Mouse (Mus musculus): ENCODE data around the gene Rab15.

The Rab15 gene

DNA sequence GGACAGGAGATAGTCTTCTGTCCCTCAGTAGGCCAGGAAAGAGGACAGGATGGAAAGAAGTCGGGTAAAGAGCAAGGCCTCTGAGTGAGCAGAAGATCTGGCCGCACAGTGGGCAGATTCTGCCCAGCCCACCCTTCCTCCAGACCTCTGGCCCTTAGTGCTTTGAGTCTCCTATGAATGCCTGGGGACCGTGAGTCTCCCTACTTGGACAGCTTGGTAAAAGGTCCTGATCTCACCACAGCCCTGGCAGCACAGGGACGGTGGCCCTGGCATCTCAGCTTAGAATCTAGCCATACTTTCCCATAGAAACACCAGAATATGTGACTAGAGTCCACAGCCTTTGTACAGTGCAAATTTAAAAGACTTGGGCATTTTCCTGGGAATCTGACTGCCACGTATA is 42.8 kb downstream of the Rab15 start:
- in situ Hi-C loops (cut with MboI; ENCODE audit: low sequenced_read_pairs) = no loop called here

DNA sequence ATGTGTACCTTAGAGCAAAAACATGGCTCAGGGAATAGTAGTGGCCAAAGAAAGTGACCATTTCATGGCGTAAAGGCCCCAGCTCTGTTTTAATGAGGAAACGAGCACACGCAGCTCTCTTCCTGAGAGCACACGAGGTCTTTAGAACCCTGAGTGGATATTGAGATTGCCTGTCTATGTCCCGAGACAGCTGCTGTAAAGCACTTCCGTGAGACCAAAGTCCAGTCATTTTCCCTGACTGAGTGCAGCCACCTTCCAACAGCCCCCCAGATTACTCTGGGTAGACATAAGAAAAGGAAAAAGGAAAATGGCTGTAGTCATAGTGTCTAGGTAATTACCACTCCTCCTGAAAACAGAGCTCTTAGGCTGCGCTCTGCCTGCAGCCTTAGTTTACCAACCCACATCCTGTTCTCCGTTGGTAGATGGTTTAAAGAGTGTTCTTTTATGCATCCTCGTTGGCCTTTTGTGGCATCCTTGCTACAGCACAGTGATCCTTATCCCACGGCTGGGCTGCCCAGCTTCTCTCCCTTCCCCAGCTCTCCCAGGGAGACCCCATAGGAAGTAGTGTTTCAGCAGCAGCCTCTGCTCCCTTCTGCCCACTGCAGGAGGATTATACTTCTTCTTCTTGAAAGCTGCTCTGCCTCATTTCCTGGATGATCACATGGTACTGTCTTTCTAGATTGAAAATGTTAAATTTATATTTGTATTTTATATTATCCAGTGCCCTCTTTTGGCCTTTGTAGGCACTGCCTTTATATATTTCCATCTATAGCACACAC is 44.2 kb downstream of the Rab15 start:
- in situ Hi-C loops (cut with MboI; ENCODE audit: low sequenced_read_pairs) = no loop called here

DNA sequence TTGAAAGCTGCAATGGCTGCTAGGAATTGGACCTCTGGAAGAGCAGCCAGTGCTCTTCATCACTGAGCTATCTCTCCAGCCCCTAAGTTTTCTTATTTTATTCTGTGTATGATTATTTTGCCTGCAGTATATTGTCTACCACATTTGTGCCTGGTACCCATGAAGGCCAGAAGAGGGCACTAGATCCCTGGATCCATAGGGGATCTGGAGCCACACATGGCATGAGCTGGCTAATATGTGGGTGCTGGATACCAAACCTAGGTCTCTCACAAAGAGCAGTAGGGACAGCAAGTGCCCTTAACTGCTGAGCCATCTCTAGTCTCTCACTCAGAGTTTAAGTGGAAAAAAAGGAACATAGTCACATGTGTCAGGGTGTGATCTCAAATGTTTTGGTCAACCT is 44.9 kb downstream of the Rab15 start:
- in situ Hi-C loops (cut with MboI; ENCODE audit: low sequenced_read_pairs) = no loop called here

DNA sequence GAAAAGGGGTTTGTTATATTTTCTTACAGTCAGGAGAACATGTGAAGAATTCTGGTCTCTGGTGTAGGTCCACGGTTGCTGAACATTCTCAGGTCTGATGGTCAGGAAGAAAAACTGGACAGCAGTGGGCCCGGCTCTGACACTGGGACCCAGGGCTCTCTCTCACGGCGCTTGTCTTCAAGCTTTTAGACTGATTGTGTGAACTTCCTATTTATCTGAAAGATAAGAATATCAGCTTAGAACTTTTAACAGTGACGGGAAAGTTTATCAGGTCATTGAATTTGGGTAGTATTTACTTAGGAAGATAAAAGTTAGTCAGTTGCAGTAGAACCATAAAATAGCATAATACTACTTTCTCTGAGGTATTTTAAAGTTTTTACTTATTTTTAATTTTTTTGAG is 45.8 kb downstream of the Rab15 start:
- in situ Hi-C loops (cut with MboI; ENCODE audit: low sequenced_read_pairs) = no loop called here

DNA sequence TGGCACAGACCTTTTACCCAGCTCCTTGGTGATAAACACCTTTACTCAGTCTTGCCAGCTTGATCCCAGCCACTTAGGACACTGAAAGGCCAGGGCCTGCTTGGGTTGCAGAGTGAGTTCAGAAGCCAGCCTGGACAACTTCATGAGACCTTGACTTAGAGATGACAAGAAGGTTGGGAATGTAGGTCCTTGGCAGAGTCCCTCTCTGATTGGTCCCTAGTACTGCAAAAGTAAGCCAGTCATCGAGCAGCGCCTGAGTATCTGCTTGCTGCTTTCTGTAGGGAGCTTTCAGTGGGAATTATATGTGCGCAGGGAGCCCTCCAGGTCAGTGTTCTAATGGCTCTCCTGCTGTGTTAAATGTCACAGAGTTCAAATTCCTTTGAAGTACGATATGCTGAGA is 47.6 kb downstream of the Rab15 start:
- in situ Hi-C loops (cut with MboI; ENCODE audit: low sequenced_read_pairs) = no loop called here

DNA sequence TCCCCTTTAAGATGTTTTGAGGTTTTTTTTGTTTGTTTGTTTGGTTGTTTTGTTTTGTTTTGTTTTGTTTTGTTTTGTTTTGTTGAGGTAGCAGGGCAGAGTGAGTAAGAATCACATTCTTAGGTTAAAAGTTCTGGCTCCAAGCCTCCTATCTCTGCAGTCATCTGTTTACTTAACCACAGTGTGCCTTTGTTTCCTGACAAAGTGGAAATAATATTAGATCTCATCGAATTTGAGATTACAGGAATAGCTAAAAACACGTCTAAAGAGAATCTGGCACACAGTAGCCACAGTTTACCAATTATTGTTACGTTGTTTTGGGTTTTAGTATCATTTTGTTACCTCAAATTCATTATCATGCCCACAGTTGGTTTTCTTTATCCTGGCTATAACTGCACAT is 48.1 kb downstream of the Rab15 start:
- in situ Hi-C loops (cut with MboI; ENCODE audit: low sequenced_read_pairs) = no loop called here

DNA sequence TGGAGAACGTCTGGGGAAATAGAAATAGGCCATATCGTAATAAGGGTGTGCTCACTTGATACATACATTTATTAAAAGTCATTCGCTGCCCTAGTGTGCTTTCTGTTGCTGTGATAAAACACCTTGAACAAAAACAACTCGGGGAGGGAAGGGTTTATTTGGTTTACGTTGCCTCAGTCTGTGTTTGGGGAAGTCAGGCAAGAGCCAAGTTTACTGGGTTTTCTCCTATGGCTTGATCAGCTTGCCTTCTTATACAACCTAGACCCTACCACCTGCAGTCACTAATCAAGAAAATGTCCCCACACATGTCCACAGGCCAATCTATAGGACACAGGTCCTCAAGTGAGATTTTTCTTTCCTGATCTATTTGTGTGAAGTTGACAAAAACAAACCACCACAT is 51.2 kb downstream of the Rab15 start:
- in situ Hi-C loops (cut with MboI; ENCODE audit: low sequenced_read_pairs) = no loop called here

DNA sequence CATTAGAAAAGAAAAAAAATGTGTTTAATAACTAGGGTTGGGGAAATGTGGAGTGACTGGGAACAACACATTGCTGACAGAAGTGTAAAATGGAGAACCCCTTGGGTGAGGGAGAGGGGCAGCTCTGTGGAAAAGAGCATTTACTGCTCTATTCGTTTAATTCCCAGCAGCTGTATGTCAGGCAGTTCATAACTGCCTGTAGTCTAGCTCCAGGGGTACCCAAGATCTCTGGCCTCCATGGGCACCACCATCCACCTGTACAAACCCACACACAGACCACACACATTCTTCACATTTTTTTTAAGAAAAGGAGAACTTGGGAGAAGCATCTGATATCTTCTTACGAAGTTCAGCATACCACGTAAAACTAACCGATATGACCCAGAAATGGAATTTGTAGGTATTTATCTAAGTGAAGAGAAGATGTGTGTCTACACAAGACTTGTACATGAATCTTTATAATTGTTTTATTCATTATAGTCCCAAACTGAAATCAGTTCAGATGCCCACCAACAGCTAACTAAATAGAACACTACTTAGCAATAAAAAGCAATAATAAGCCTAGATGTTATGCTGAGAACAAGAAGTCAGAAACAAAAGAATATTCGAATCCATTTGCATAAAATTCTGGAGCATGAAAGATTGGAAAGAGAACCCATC is 51.7 kb downstream of the Rab15 start:
- in situ Hi-C loops (cut with MboI; ENCODE audit: low sequenced_read_pairs) = no loop called here

DNA sequence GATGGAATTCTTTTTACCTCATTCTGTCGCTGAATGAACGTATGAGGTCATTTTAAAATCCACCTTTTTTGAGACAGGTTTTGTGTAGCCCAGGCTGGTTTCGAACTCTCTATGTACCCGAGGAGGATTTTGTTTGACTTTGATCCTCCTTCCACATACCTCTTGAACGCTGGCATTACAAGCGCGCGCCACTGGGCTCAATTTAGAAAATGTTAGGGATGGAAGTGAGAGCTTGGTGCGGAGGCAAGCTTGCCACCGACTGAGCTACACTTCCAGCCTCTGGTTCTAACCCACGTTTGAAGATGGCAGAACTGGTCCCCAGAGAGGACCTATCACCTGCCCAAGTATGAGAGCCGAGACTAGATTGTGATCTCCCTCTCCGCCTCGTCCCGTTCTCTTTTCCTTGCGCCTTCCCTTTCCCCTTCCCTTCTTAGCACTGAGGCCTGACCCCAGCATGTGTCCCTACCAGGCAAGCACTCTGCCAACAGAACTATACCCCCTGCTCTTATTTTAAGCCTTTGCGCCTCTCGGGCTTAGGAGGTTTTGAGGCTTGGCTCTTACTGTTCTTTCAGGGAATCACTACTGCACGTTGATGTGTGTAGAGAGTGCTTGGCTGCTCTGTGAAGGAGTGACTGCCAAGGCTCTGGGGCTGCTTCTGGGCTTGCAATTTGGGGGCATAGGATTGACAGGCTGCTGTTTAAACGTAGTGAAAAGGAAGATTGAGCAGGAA is 56.6 kb downstream of the Rab15 start:
- in situ Hi-C loops (cut with MboI; ENCODE audit: low sequenced_read_pairs) = no loop called here

DNA sequence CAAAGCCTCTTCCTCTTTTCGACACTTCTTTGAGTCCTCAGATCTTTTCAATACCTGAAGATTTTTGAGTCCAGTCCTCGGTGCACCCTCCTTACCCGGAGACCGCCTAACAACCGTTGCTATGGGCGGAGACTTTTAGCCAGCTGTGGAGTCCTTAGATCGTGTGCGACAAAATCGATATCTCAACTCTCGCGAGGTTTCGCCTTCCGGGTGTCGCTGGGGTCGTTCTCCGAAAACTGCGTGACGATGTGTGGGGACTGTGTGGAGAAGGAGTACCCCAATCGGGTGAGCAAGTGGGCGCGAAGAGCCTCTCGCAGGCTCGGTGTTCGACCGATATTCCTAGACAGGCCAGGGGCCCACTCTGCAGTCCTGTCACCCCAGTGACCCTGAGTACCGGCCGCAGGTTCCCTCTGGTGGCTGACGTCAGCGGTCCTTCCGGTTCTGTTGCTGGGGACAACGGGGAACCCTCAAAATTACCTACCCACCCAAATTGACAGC is 57.3 kb downstream of the Rab15 start, which contains the start of the genes Churc1 and Fntb:
Gene Churc1 (plus strand): TSS at position 185 of the 498 bp plus-strand sequence.
Gene Fntb (plus strand): TSS at position 236 of the 498 bp plus-strand sequence.
- in situ Hi-C loops (cut with MboI; ENCODE audit: low sequenced_read_pairs) = no loop called here

DNA sequence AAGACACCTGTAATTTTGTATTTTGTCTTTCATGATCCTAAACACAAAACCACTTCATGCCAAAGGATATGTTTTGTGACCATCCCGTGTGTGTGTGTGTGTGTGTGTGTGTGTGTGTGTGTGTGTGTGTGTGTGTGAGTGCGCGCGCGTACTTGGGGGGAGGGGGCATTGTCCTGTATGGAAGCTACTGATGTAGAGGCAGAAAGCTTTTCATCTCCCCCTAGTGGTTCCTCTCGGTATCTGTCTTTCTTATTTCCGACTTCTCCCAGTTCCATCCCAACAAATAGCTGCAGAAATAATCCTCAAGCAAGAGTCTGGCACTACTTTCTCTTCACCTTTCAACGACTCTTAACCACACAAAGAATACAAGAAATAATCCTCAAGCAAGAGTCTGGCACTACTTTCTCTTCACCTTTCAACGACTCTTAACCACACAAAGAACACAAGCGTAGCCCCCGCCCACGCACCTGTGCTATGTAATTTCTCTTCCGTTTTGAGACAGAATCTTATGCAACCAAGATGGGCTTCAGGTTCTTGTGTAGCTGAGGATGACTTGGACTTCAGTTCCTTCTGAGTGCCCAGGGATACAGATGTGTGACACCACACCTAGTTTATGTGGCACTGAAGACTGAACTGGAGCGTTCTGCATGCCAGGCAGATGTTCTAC is 69.9 kb downstream of the Rab15 start:
- in situ Hi-C loops (cut with MboI; ENCODE audit: low sequenced_read_pairs) = no loop called here

DNA sequence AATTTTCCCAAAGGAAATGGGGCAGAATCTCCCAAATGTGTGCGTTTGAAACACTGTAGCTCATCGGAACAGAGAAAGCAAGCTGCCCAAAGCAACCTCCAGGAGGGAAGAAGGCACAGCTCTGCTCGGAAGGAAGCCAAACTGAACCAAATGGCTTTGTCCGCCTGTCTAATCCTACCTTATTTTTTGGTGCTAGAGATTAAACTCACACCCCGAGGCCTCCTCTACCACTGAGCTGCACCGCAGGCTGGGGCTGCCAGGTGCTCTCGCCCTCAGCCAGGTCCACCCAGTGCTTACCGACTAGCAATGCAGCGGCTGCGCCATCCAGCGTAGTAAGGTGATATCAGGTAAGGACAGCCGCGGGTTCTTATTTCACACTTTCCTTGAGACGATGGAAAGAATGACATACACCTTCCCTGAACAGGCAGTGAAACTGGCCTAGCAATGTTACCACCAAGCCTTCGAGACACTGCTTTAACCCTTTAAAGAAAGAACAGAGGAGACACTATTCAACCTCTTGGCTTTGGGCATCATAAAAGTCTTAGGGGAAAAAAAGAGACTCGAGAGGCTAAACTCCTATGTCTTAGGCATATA is 71.7 kb downstream of the Rab15 start:
- in situ Hi-C loops (cut with MboI; ENCODE audit: low sequenced_read_pairs) = no loop called here
